Mouse (Mus musculus) heart, postnatal 25 days (tissue): ENCODE data around the gene Irx3. TPM values are rescaled to one million over a fixed set of nuclear protein-coding genes. Genes with fewer than 3 reads are reported as not detected.

Experiments
- DNase-seq: peaks from one replicate; pipeline ENCODE4 v3.0.0; 2022; ENCODE audit warnings: low spot score
- intact Hi-C: fragments of 180-260 bp; cut with DNase I; formaldehyde crosslinking; loops from one replicate; pipeline ENCODE4 v1.15.1; 2025
- total RNA-seq, 2 experiments: library from RNA; stranded (reverse); gene quantifications; 2 replicates each; pipeline ENCODE4 v1.2.3; 2021

Gene Irx3
- total RNA-seq, 2 experiments from 2014 or later: 30.5 to 37.2 TPM

DNA sequence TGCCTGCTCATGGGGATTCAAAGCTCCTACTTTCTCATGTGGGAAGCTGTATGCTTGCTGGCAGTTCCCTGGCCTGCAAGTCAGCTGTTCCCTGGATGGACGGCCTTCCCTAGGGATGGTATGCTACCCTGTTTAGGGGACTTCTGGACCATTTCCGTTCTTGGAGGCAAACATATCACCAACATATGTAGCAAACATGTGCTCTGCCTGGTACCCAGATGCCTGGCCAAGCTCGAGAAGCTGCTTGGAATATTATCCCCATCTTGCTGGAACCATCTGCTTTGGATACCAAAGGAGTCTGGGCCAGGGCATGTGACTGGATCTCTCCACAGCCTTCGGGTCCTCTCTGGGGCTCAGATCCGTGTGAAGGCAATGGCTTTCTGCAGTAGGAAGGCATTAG is 52.5 kb downstream of the Irx3 start:
- intact Hi-C loops: no loop called here
- DNase-seq: no peak
